Mouse (Mus musculus) brain, embryonic 14.5 days (tissue): ENCODE measurements around the gene Pemt.

Experiments used
- CTCF ChIP-seq: fragments of 200-500 bp; IDR thresholded peaks from 2 replicates; pipeline ENCODE4 v1.5.1; 2012; ENCODE audit warnings: inconsistent platforms, mild to moderate bottlenecking, moderate library complexity, borderline replicate concordance; ENCODE audit not compliant: insufficient read depth, insufficient read length; ENCODE audit errors: extremely low read depth
- POLR2A ChIP-seq: fragments of 200-500 bp; IDR thresholded peaks from 2 replicates; pipeline ENCODE4 v1.6.1; 2012; ENCODE audit warnings: mild to moderate bottlenecking, inconsistent platforms, borderline replicate concordance; ENCODE audit not compliant: poor library complexity, insufficient read depth, insufficient read length, severe bottlenecking; ENCODE audit errors: extremely low read depth

DNA sequence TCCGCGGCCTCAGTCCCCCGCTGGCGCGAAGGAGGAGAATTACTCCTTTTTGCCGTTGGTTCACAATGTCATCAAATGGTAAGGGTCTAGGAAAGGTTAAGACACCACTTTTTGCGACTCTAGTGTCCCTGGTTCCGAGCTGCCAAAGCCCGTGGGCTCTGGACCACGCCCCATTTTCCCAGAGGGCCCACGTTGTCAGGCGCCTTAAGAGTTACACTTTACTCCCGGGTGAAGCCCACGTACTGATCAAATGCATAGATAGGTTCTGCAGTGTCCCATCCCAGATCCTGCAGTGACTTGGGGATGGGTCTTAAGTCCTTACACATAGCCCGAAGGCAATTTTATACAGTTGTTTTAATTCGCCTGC is 97.9 kb downstream of the Pemt start:
- no peak for TF ChIP-seq CTCF
- TF ChIP-seq POLR2A, result no peak
